Mouse (Mus musculus): ENCODE results near the gene Csk.
A peak's percentile ranks its signal among the peaks of the same experiment; 100 is the strongest.

The Csk gene

GRCm38 (mm10) chr9:57598851-57599563 lies 54.4 kb downstream of the Csk start:
- peak; percentile 55 for DNase-seq

- DNase-seq: no peak
Measured at GRCm38 (mm10) chr9:57597929-57598382, 55.5 kb downstream of the Csk start.

GRCm38 (mm10) chr9:57597265-57597664 lies 56.2 kb downstream of the Csk start:
- no peak for DNase-seq

GRCm38 (mm10) chr9:57594174-57594509 lies 59.3 kb downstream of the Csk start:
- no peak for DNase-seq

GRCm38 (mm10) chr9:57593454-57594173 lies 59.8 kb downstream of the Csk start:
- peak; percentile 80 for DNase-seq

GRCm38 (mm10) chr9:57590726-57591125 lies 62.7 kb downstream of the Csk start:
- DNase-seq: no peak

GRCm38 (mm10) chr9:57589224-57590126 lies 64.0 kb downstream of the Csk start, which contains the start of gene Ulk3:
TSS of gene Ulk3 (plus strand) at chr9:57589452.
- DNase-seq: peak; percentile 89

GRCm38 (mm10) chr9:57584991-57585390 lies 68.4 kb downstream of the Csk start:
- no peak for DNase-seq

GRCm38 (mm10) chr9:57577144-57577849 lies 76.1 kb downstream of the Csk start:
- no peak for DNase-seq
